Mouse (Mus musculus): Measurements from ENCODE around the gene Shisa5.

DNA sequence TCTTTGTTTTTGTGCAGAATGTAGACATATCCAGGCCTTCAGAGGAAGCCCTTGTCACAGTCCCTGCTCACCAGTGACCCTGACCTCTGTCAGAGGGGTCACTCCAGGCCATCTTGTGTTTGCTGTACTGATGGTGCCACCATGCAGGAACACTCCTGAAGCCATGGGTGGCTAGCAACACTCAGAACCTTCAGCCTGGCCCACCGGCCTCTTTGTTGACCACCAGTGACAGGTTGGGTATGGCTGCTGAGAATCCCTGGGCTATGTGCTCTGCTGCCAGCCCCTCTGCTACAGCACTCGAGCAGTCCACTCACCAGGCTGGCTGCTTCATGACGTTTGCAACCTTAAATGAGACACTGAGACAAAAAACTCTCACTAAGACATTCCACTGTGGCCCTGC, 8.1 kb upstream of the Shisa5 start:
- TF ChIP-seq POLR2A (IDR thresholded peaks at IDR 0.05; ENCODE audit: low read depth, low read length) = no peak
- TF ChIP-seq CTCF (IDR thresholded peaks at IDR 0.05; ENCODE audit: extremely low read depth, insufficient read depth, insufficient read length, insufficient replicate concordance) = no peak
